15 mouse cellular contexts compared by ENCODE assay signal in the genomic region with DNA sequence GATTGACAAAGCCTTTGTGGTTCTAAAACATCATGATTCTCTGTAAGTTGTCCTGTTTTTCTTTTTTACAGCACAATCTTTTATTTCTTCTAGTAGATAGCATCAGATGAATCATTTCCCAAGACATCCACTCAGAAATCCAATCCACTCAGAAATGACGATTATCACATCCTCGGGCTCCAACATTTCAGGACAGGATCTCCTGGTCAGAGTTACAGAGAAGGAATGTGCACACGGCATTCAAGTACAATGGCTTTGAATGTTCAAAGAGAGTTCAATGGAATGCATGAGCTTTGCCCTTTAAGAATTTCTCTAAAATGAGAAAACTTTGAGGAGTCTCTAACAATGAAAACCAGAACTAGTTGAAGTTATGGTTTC.
DNase-seq lines count a peak whose midpoint lies in the region; ATAC-seq and TF ChIP-seq lines count a peak whose summit lies in the region.
"Had no signal": no experiment of that assay in that cellular context is flagged by ENCODE, and none has a peak within 500 bp of the region (broad histone marks: within the 10 kb centered on the region; RNA-seq: fewer than 3 reads in every experiment).

No protein-coding gene starts in this region.

- no peak overlapping the region for H3K4me3 ChIP-seq in kidney, postnatal 0 days (replicated peaks; ENCODE audit: low read depth, low read length)
- H3K4me3 ChIP-seq in kidney, adult 2 months (ENCODE audit: insufficient read depth, low read depth, low read length): no peak overlapping the region
- no peak overlapping the region for H3K4me3 ChIP-seq in embryonic facial prominence, embryonic 10.5 days
- H3K4me3 ChIP-seq in hindbrain, embryonic 12.5 days: no peak overlapping the region
- no peak overlapping the region for H3K4me3 ChIP-seq in olfactory bulb, adult 2 months (ENCODE audit: insufficient read depth, low read depth, low read length)
- H3K4me3 ChIP-seq: heart, embryonic 12.5 days; lung, embryonic 15.5 days had no signal

- TF ChIP-seq CTCF in kidney, postnatal 0 days (IDR thresholded peaks at IDR 0.05; ENCODE audit: low read depth): no peak
- no peak for TF ChIP-seq CTCF in kidney, adult 2 months (conservative IDR thresholded peaks at IDR 0.05; ENCODE audit: insufficient read depth, insufficient read length, low read depth, low read length)
- no peak for TF ChIP-seq CTCF in olfactory bulb, adult 2 months (IDR thresholded peaks at IDR 0.05; ENCODE audit: insufficient read depth, low read depth, low read length)

- no peak for TF ChIP-seq POLR2A in kidney, adult 2 months (IDR thresholded peaks at IDR 0.05; ENCODE audit: low read depth, low read length)
- no peak for TF ChIP-seq POLR2A in olfactory bulb, adult 2 months (IDR thresholded peaks at IDR 0.05; ENCODE audit: insufficient read depth, low read depth, low read length)

- H3K9ac ChIP-seq in kidney, postnatal 0 days (ENCODE audit: low read depth, low read length): no peak overlapping the region
- no peak overlapping the region for H3K9ac ChIP-seq in hindbrain, embryonic 12.5 days
- H3K9ac ChIP-seq: heart, embryonic 12.5 days; lung, embryonic 15.5 days had no signal

- no peak for ATAC-seq in kidney, postnatal 0 days (replicated peaks; ENCODE audit: low FRiP score, low read depth)
- no peak for ATAC-seq in hindbrain, embryonic 12.5 days (ENCODE audit: low FRiP score)
- ATAC-seq: activated CD4-positive, CD25-positive, alpha-beta regulatory T cell, adult 4 months had no signal

- H3K9me3 ChIP-seq in kidney, postnatal 0 days (replicated peaks; ENCODE audit: low read length): no peaks in the 10 kb centered on the region
- no peaks in the 10 kb centered on the region for H3K9me3 ChIP-seq in embryonic facial prominence, embryonic 10.5 days
- H3K9me3 ChIP-seq in hindbrain, embryonic 12.5 days (replicated peaks): no peaks in the 10 kb centered on the region
- H3K9me3 ChIP-seq: heart, embryonic 12.5 days; lung, embryonic 15.5 days had no signal

- H3K4me2 ChIP-seq in kidney, postnatal 0 days (ENCODE audit: low read length): no peak overlapping the region
- H3K4me2 ChIP-seq in hindbrain, embryonic 12.5 days (replicated peaks): no peak overlapping the region
- H3K4me2 ChIP-seq: heart, embryonic 12.5 days; lung, embryonic 15.5 days had no signal

- no peak overlapping the region for H3K27ac ChIP-seq in kidney, postnatal 0 days
- H3K27ac ChIP-seq in kidney, adult 2 months (ENCODE audit: insufficient read depth, low read depth, low read length): no peak overlapping the region
- peak overlapping the region; percentile 76 for H3K27ac ChIP-seq in embryonic facial prominence, embryonic 10.5 days (replicated peaks)
- peak overlapping the region; percentile 62; the same call in 1 of the 2 replicates for H3K27ac ChIP-seq in hindbrain, embryonic 12.5 days
- peak overlapping the region; percentile 75; the same call in 1 of the 2 replicates for H3K27ac ChIP-seq in olfactory bulb, adult 2 months (ENCODE audit: insufficient read depth, low read depth, low read length)
- H3K27ac ChIP-seq: lung, embryonic 15.5 days had no signal

- 20% methylated on average over 3 of the region's 3 CpGs for WGBS in kidney, postnatal 0 days
- WGBS in kidney, adult 2 months: 17% methylated on average over 3 of the region's 3 CpGs
- WGBS in embryonic facial prominence, embryonic 10.5 days: 31% methylated on average over 3 of the region's 3 CpGs
- 8% methylated on average over 3 of the region's 3 CpGs for WGBS in hindbrain, embryonic 12.5 days
- 29% methylated on average over 3 of the region's 3 CpGs for WGBS in olfactory bulb, adult 2 months

- no peaks in the 10 kb centered on the region for H3K36me3 ChIP-seq in kidney, postnatal 0 days (ENCODE audit: insufficient read depth, low read length)
- H3K36me3 ChIP-seq in kidney, adult 2 months (ENCODE audit: control insufficient read depth, insufficient read depth, low read length): no peaks in the 10 kb centered on the region
- H3K36me3 ChIP-seq in embryonic facial prominence, embryonic 10.5 days (replicated peaks): no peaks in the 10 kb centered on the region
- H3K36me3 ChIP-seq in hindbrain, embryonic 12.5 days: no peaks in the 10 kb centered on the region
- H3K36me3 ChIP-seq: heart, embryonic 12.5 days; lung, embryonic 15.5 days had no signal

- H3K4me1 ChIP-seq in kidney, postnatal 0 days (replicated peaks; ENCODE audit: insufficient read depth, low read length): no peaks in the 10 kb centered on the region
- H3K4me1 ChIP-seq in kidney, adult 2 months (ENCODE audit: control insufficient read depth, insufficient read depth, low read length): no peaks in the 10 kb centered on the region
- peaks cover 29% of the 10 kb centered on the region for H3K4me1 ChIP-seq in embryonic facial prominence, embryonic 10.5 days
- peaks cover 15% of the 10 kb centered on the region for H3K4me1 ChIP-seq in hindbrain, embryonic 12.5 days
- H3K4me1 ChIP-seq in olfactory bulb, adult 2 months (ENCODE audit: control insufficient read depth, insufficient read depth, low read length): 0 out of 2 replicates have a peak, but pooled peaks cover 2% of the 10 kb centered on the region
- H3K4me1 ChIP-seq: heart, embryonic 12.5 days; lung, embryonic 15.5 days had no signal

- DNase-seq in kidney, postnatal 0 days (ENCODE audit: low spot score): peak; percentile 45
- DNase-seq in kidney, adult 2 months: no peak
- DNase-seq in embryonic facial prominence, embryonic 10.5 days (ENCODE audit: low spot score): no peak
- DNase-seq in thymus, postnatal 14 days: no peak
- DNase-seq in lung, postnatal 14 days: no peak
- DNase-seq: cerebellum, adult 11 months; gastrocnemius, postnatal 25 days; heart, postnatal 4 days; kidney, adult 11 months; right cerebral cortex, adult 18-20 months had no signal

- H3K27me3 ChIP-seq in kidney, postnatal 0 days (ENCODE audit: insufficient read depth, low read length): no peaks in the 10 kb centered on the region
- H3K27me3 ChIP-seq in kidney, adult 2 months (replicated peaks; ENCODE audit: control insufficient read depth, insufficient read depth, low read length): no peaks in the 10 kb centered on the region
- no peaks in the 10 kb centered on the region for H3K27me3 ChIP-seq in embryonic facial prominence, embryonic 10.5 days (replicated peaks; ENCODE audit: low read depth, poor library complexity, severe bottlenecking)
- H3K27me3 ChIP-seq in hindbrain, embryonic 12.5 days: no peaks in the 10 kb centered on the region
- H3K27me3 ChIP-seq: heart, embryonic 12.5 days; lung, embryonic 15.5 days had no signal

Comparison
In these comparisons a context has a peak if more than half of its experiments do, and no peak if none do; other contexts are left out.
1. H3K27ac ChIP-seq: peak in embryonic facial prominence, embryonic 10.5 days (single experiment), hindbrain, embryonic 12.5 days (single experiment) and olfactory bulb, adult 2 months (single experiment); none in kidney, postnatal 0 days (single experiment) and kidney, adult 2 months (single experiment).